Mouse (Mus musculus) testis, postnatal 10 days (tissue): ENCODE data around the gene Maml3.

Experiments used
- DNase-seq: peaks from one replicate; pipeline ENCODE4 v3.0.0; 2021; ENCODE audit warnings: low spot score

Gene Maml3

GRCm38 (mm10) chr3:52104636-52105151 is at the start of gene Maml3:
TSS of gene Maml3 (minus strand) at chr3:52105076.
- DNase-seq, result peak; percentile 93

GRCm38 (mm10) chr3:52151155-52151554 is 46.3 kb upstream of the Maml3 start:
- no peak for DNase-seq

- DNase-seq, result no peak
Measured at GRCm38 (mm10) chr3:52148301-52148700, 43.4 kb upstream of the Maml3 start.

GRCm38 (mm10) chr3:52144776-52145460 is 40.0 kb upstream of the Maml3 start:
- DNase-seq, result no peak

GRCm38 (mm10) chr3:52143017-52143416 is 38.1 kb upstream of the Maml3 start:
- no peak for DNase-seq

GRCm38 (mm10) chr3:52140162-52140561 is 35.3 kb upstream of the Maml3 start:
- DNase-seq, result peak; percentile 45

GRCm38 (mm10) chr3:52125421-52125820 is 20.5 kb upstream of the Maml3 start:
- no peak for DNase-seq

GRCm38 (mm10) chr3:52120858-52121257 is 16.0 kb upstream of the Maml3 start:
- no peak for DNase-seq

GRCm38 (mm10) chr3:52119216-52119615 is 14.3 kb upstream of the Maml3 start:
- no peak for DNase-seq

- no peak for DNase-seq
Measured at GRCm38 (mm10) chr3:52115421-52115820, 10.5 kb upstream of the Maml3 start.

GRCm38 (mm10) chr3:52108027-52108426 is 3.2 kb upstream of the Maml3 start:
- no peak for DNase-seq

GRCm38 (mm10) chr3:52105156-52105555 is 280 bp upstream of the Maml3 start:
- no peak for DNase-seq

GRCm38 (mm10) chr3:52104208-52104607 is 668 bp downstream of the Maml3 start:
- no peak for DNase-seq

GRCm38 (mm10) chr3:52103531-52104181 is 1.2 kb downstream of the Maml3 start:
- DNase-seq, result peak; percentile 69

GRCm38 (mm10) chr3:52102601-52103530 is 2.0 kb downstream of the Maml3 start:
- DNase-seq, result peak; percentile 81

- DNase-seq, result peak; percentile 95
Measured at GRCm38 (mm10) chr3:52101977-52102600, 2.8 kb downstream of the Maml3 start.

GRCm38 (mm10) chr3:52101401-52101976 is 3.4 kb downstream of the Maml3 start:
- DNase-seq, result peak; percentile 48

GRCm38 (mm10) chr3:52100926-52101325 is 4.0 kb downstream of the Maml3 start:
- no peak for DNase-seq

- DNase-seq, result no peak
Measured at GRCm38 (mm10) chr3:52100306-52100705, 4.6 kb downstream of the Maml3 start.

- DNase-seq, result no peak
Measured at GRCm38 (mm10) chr3:52099286-52099685, 5.6 kb downstream of the Maml3 start.

- DNase-seq, result no peak
Measured at GRCm38 (mm10) chr3:52091261-52091797, 13.5 kb downstream of the Maml3 start.
